In genomic region chr1:157513559-157513958, GRCm38 (mm10) we compare ENCODE assay signal across 30 mouse cellular contexts. TPM values are rescaled to one million over a fixed set of nuclear protein-coding genes. Genes with fewer than 3 reads are reported as not detected.
DNase-seq lines count a peak whose midpoint lies in the region; ATAC-seq lines count a peak whose summit lies in the region.
"Had no signal": no experiment of that assay in that cellular context is flagged by ENCODE, and none has a peak within 500 bp of the region (broad histone marks: within the 10 kb centered on the region; RNA-seq: fewer than 3 reads in every experiment).

No protein-coding gene starts in this region.

- H3K9me3 ChIP-seq in liver, embryonic 13.5 days (replicated peaks), result no peaks in the 10 kb centered on the region
- H3K9me3 ChIP-seq in liver, embryonic 16.5 days (replicated peaks; ENCODE audit: control insufficient read depth, low read length), result no peaks in the 10 kb centered on the region
- H3K9me3 ChIP-seq in liver, embryonic 12.5 days (replicated peaks), result no peaks in the 10 kb centered on the region
- H3K9me3 ChIP-seq: embryonic facial prominence, embryonic 13.5 days; embryonic facial prominence, embryonic 15.5 days; forebrain, embryonic 10.5 days; forebrain, embryonic 12.5 days had no signal

- no peak for DNase-seq in liver, embryonic 13.5 days
- DNase-seq in liver, result no peak
- DNase-seq in brain, adult 2 months (ENCODE audit: low read depth, low spot score), result peak; percentile 35
- DNase-seq in right cerebral cortex, postnatal 14 days, result no peak
- no peak for DNase-seq in ovary, postnatal 10 days (ENCODE audit: low spot score)
- DNase-seq: adrenal gland, adult 8-10 months; adrenal gland, postnatal 14 days; adrenal gland, postnatal 36 days; B cell, adult 2 months; cerebellum, adult 11 months; cerebellum, adult 18-20 months; cerebellum, adult 8-10 months; cerebellum, adult 9-11 months; cerebellum, postnatal 14 days; cerebellum, postnatal 36 days; embryo, embryonic 11 days had no signal

- peaks cover 20% of the 10 kb centered on the region for H3K4me1 ChIP-seq in liver, embryonic 13.5 days (replicated peaks)
- H3K4me1 ChIP-seq in liver, embryonic 16.5 days (ENCODE audit: control insufficient read depth, low read depth, low read length), result no peaks in the 10 kb centered on the region; the same call in 1 of the 2 replicates
- H3K4me1 ChIP-seq in liver, embryonic 12.5 days, result peaks cover 20% of the 10 kb centered on the region
- H3K4me1 ChIP-seq: embryonic facial prominence, embryonic 15.5 days had no signal

- no peak overlapping the region for H3K4me3 ChIP-seq in liver, embryonic 13.5 days (replicated peaks)
- H3K4me3 ChIP-seq in liver, embryonic 16.5 days (ENCODE audit: low read depth, low read length), result no peak overlapping the region
- no peak overlapping the region for H3K4me3 ChIP-seq in liver, embryonic 12.5 days
- H3K4me3 ChIP-seq: embryonic facial prominence, embryonic 13.5 days; embryonic facial prominence, embryonic 15.5 days; erythroblast, embryonic 14.5 days; forebrain, embryonic 10.5 days; forebrain, embryonic 12.5 days had no signal

- 16% methylated on average over 9 of the region's 9 CpGs for WGBS in liver, embryonic 13.5 days (ENCODE audit: insufficient replicate concordance)
- 20% methylated on average over 9 of the region's 9 CpGs for WGBS in liver, embryonic 16.5 days (ENCODE audit: insufficient replicate concordance)
- WGBS in liver, embryonic 12.5 days (ENCODE audit: insufficient replicate concordance), result 16% methylated on average over 9 of the region's 9 CpGs

- H3K9ac ChIP-seq in liver, embryonic 13.5 days, result no peak overlapping the region
- H3K9ac ChIP-seq in liver, embryonic 16.5 days (ENCODE audit: low read depth, low read length), result no peak overlapping the region
- no peak overlapping the region for H3K9ac ChIP-seq in liver, embryonic 12.5 days
- H3K9ac ChIP-seq: embryonic facial prominence, embryonic 13.5 days; embryonic facial prominence, embryonic 15.5 days; forebrain, embryonic 12.5 days had no signal

- no peak overlapping the region for H3K4me2 ChIP-seq in liver, embryonic 13.5 days
- H3K4me2 ChIP-seq in liver, embryonic 16.5 days (ENCODE audit: low read depth, low read length), result no peak overlapping the region
- H3K4me2 ChIP-seq in liver, embryonic 12.5 days, result no peak overlapping the region
- H3K4me2 ChIP-seq: embryonic facial prominence, embryonic 13.5 days; embryonic facial prominence, embryonic 15.5 days; forebrain, embryonic 12.5 days had no signal

- no peaks in the 10 kb centered on the region for H3K36me3 ChIP-seq in liver, embryonic 13.5 days
- no peaks in the 10 kb centered on the region for H3K36me3 ChIP-seq in liver, embryonic 16.5 days (ENCODE audit: control insufficient read depth, insufficient read depth)
- no peaks in the 10 kb centered on the region for H3K36me3 ChIP-seq in liver, embryonic 12.5 days
- H3K36me3 ChIP-seq: embryonic facial prominence, embryonic 13.5 days; embryonic facial prominence, embryonic 15.5 days; forebrain, embryonic 10.5 days; forebrain, embryonic 12.5 days had no signal

- ATAC-seq in liver, embryonic 13.5 days (ENCODE audit: low read depth), result peak; percentile 45; the same call in 1 of the 2 replicates
- ATAC-seq in liver, embryonic 16.5 days (ENCODE audit: low read depth), result peak; percentile 35; the same call in 1 of the 2 replicates
- ATAC-seq in liver, embryonic 12.5 days, result no peak
- peak; percentile 46; the same call in 1 of the 2 replicates for ATAC-seq in megakaryocyte-erythroid progenitor cell, adult 5-6 weeks (replicated peaks; ENCODE audit: low FRiP score, low TSS enrichment, poor library complexity, severe bottlenecking)
- ATAC-seq: activated CD4-positive, CD25-positive, alpha-beta regulatory T cell, adult 4 months; CD4-positive, CD25-positive, alpha-beta regulatory T cell, adult 4 months; forebrain, embryonic 14.5 days; forebrain, embryonic 16.5 days; Patski had no signal

- H3K27ac ChIP-seq in liver, embryonic 13.5 days, result no peak overlapping the region
- H3K27ac ChIP-seq in liver, embryonic 16.5 days (ENCODE audit: low read length), result no peak overlapping the region
- no peak overlapping the region for H3K27ac ChIP-seq in liver, embryonic 12.5 days
- H3K27ac ChIP-seq: embryonic facial prominence, embryonic 13.5 days; embryonic facial prominence, embryonic 15.5 days; forebrain, embryonic 10.5 days; forebrain, embryonic 12.5 days had no signal

- H3K27me3 ChIP-seq in liver, embryonic 13.5 days, result no peaks in the 10 kb centered on the region
- no peaks in the 10 kb centered on the region for H3K27me3 ChIP-seq in liver, embryonic 16.5 days (ENCODE audit: control insufficient read depth, insufficient read depth, low read depth, low read length)
- no peaks in the 10 kb centered on the region for H3K27me3 ChIP-seq in liver, embryonic 12.5 days (replicated peaks)
- H3K27me3 ChIP-seq: CH12.LX; embryonic facial prominence, embryonic 15.5 days; forebrain, embryonic 12.5 days; Patski had no signal

RNA-seq across cellular contexts. Expression of gene Sec16b, which starts 7.0 kb away (rescaled TPM):
- 3.5 and 4.8 TPM in 2 replicates for polyA plus RNA-seq in liver, embryonic 13.5 days (2015; fragmentation: Nextera tagmentation; extraction: Ambion mirVana)
- 7.4 and 9.3 TPM in 2 replicates for polyA plus RNA-seq in liver, embryonic 16.5 days (2015; fragmentation: Nextera tagmentation; extraction: Ambion mirVana)
- polyA plus RNA-seq in liver, embryonic 12.5 days (2016; fragmentation: Nextera tagmentation; extraction: Ambion mirVana), result 3.9 and 4.1 TPM in 2 replicates
- total RNA-seq in megakaryocyte-erythroid progenitor cell, adult 5-6 weeks (2014; fragmentation: Nextera tagmentation), result 0.45 TPM in 1 of 2 replicates, not detected in the other
- total RNA-seq in megakaryocyte-erythroid progenitor cell, adult 5-6 weeks (2017), result not detected in 2 replicates
- polyA plus RNA-seq: erythroblast, embryonic 14.5 days had no signal

RNA-seq across cellular contexts. Expression of gene Cryzl2, which starts 55.2 kb away (rescaled TPM):
- polyA plus RNA-seq in liver, embryonic 13.5 days (2015; fragmentation: Nextera tagmentation; extraction: Ambion mirVana), result 6.6 and 7.0 TPM in 2 replicates
- 8.5 and 10.3 TPM in 2 replicates for polyA plus RNA-seq in liver, embryonic 16.5 days (2015; fragmentation: Nextera tagmentation; extraction: Ambion mirVana)
- 6.8 and 7.0 TPM in 2 replicates for polyA plus RNA-seq in liver, embryonic 12.5 days (2016; fragmentation: Nextera tagmentation; extraction: Ambion mirVana)
- 13.6 and 24.1 TPM in 2 replicates for total RNA-seq in megakaryocyte-erythroid progenitor cell, adult 5-6 weeks (2014; fragmentation: Nextera tagmentation)
- total RNA-seq in megakaryocyte-erythroid progenitor cell, adult 5-6 weeks (2017), result 23.6 and 31.5 TPM in 2 replicates
- polyA plus RNA-seq: Patski had no signal
